In the genomic region with DNA sequence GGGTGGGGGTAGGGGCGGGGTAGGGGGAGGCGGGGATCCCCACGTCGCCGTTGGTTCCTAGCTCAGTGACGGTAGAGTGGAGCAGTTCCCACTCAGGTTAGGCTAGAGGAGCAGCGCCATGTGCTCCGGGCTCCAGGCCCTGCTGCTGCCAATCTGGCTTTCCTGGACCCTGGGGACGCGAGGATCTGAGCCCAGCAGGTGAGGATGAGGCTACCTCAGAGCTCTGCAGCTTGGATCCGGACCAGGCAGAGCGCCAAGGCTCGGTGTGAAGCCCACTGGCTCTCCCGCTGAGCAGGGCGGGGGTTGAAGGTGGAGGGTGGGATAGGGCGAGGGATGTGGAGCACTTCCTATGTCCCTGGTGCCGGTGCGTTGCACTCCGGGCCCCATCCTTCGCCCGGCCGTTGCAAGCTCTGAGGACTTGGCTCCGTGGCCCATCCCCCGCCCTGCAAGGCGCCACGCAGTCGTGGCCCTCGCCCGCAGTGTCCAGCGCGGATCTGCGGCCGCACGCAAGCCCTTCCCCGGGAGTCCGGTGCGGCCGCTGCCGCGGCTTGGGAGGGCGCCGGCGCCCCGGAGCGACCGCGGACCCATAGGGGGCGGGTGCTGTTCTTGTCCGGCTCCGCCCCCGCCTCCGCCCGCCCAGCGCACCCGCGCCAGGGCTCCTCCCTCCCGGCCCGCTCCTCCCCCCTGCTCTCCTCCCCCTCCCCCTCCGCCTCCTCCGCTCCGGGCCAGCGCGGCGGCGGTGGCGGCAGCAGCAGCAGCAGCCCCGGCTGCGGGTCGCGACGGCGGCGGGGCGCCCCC, we compare ENCODE assay signal across 8 mouse cellular contexts.
DNase-seq lines count a peak whose midpoint lies in the region; ATAC-seq lines count a peak whose summit lies in the region.

No protein-coding gene starts in this region.

- H3K4me1 ChIP-seq in heart, embryonic 13.5 days: peaks cover 14% of the 10 kb centered on the region
- H3K4me1 ChIP-seq in liver, embryonic 13.5 days (replicated peaks): no peaks in the 10 kb centered on the region; the same call in 1 of the 2 replicates

- H3K27ac ChIP-seq in heart, embryonic 13.5 days (replicated peaks): no peak overlapping the region
- H3K27ac ChIP-seq in liver, embryonic 13.5 days: no peak overlapping the region

- peak overlapping the region; percentile 77 for H3K9ac ChIP-seq in heart, embryonic 13.5 days
- H3K9ac ChIP-seq in liver, embryonic 13.5 days: no peak overlapping the region

- ATAC-seq in heart, embryonic 13.5 days (ENCODE audit: extremely low read depth, insufficient number of reproducible peaks, low FRiP score, low TSS enrichment): peak; percentile 79
- peak; percentile 84 for ATAC-seq in liver, embryonic 13.5 days (ENCODE audit: low read depth)

- H3K36me3 ChIP-seq in heart, embryonic 13.5 days: no peaks in the 10 kb centered on the region
- H3K36me3 ChIP-seq in liver, embryonic 13.5 days: no peaks in the 10 kb centered on the region

- peak overlapping the region; percentile 94 for H3K4me2 ChIP-seq in heart, embryonic 13.5 days
- peak overlapping the region; percentile 65 for H3K4me2 ChIP-seq in liver, embryonic 13.5 days

- peaks cover 42% of the 10 kb centered on the region for H3K27me3 ChIP-seq in heart, embryonic 13.5 days (replicated peaks)
- H3K27me3 ChIP-seq in liver, embryonic 13.5 days: peaks cover 36% of the 10 kb centered on the region

- DNase-seq in 3134 (ENCODE audit: extremely low read depth, insufficient read length, low spot score): peak; percentile 2
- peak; percentile 80 to 93 for DNase-seq in adrenal gland, adult (ENCODE audit: inconsistent age in 2 of 2, low spot score in 1 of 2)
- DNase-seq in embryo, embryonic 10 days (ENCODE audit: low spot score): peak; percentile 78
- peak; percentile 82 for DNase-seq in kidney, postnatal 10 days
- peak; percentile 5 for DNase-seq in liver, embryonic 13.5 days
- DNase-seq in ovary, postnatal 36 days (ENCODE audit: low spot score): peak; percentile 65
- DNase-seq in urinary bladder, postnatal 4 days (ENCODE audit: low spot score in 2 of 2): peak; percentile 40 to 63

- WGBS in heart, embryonic 13.5 days: under 1% methylated on average over 35 of the region's 74 CpGs
- WGBS in liver, embryonic 13.5 days (ENCODE audit: insufficient replicate concordance): 1% methylated on average over 53 of the region's 74 CpGs

- H3K4me3 ChIP-seq in heart, embryonic 13.5 days: peak overlapping the region; percentile 77
- peak overlapping the region; percentile 54 for H3K4me3 ChIP-seq in liver, embryonic 13.5 days (replicated peaks)

- no peaks in the 10 kb centered on the region for H3K9me3 ChIP-seq in heart, embryonic 13.5 days
- no peaks in the 10 kb centered on the region for H3K9me3 ChIP-seq in liver, embryonic 13.5 days (replicated peaks)

Comparison
In these comparisons a context has a peak if more than half of its experiments do, and no peak if none do; other contexts are left out.
1. DNase-seq: peak in every context shown above with its lines; median percentile 86 in adrenal gland, adult; 82 in kidney, postnatal 10 days; 78 in embryo, embryonic 10 days; 65 in ovary, postnatal 36 days; 52 in urinary bladder, postnatal 4 days; 5 in liver, embryonic 13.5 days; 2 in 3134.